Mouse (Mus musculus) lung, postnatal 0 days (tissue): ENCODE measurements around the gene Zfpm1.

Experiments used
- CTCF ChIP-seq: IDR thresholded peaks from 2 replicates; pipeline ENCODE4 v1.5.1; 2016; ENCODE audit warnings: antibody characterized with exemption, mild to moderate bottlenecking
- EP300 ChIP-seq: IDR thresholded peaks from 2 replicates; pipeline ENCODE4 v1.6.1; 2016; ENCODE audit warnings: antibody characterized with exemption, mild to moderate bottlenecking, control low read depth

- no peak for TF ChIP-seq CTCF
- TF ChIP-seq EP300: no peak
These were observed 89.8 kb downstream of the Zfpm1 start for GRCm38 (mm10) chr8:122371706-122372105.
